Mouse (Mus musculus): ENCODE data around the gene Gm10277. TPM values are rescaled to one million over a fixed set of nuclear protein-coding genes. Genes with fewer than 3 reads are reported as not detected.
"Not testable (repeated sequence)": the region's sequence is repeated elsewhere in the genome, so short reads cannot be mapped to it uniquely, and the experiment has no call there.

Gm10277 gene
- total and polyA plus RNA-seq, 3 experiments = not detected

- peak; percentile 46 for DNase-seq
Measured at GRCm38 (mm10) chr11:77771879-77772713, 15.5 kb downstream of the Gm10277 start.

GRCm38 (mm10) chr11:77770346-77770745, 17.2 kb downstream of the Gm10277 start:
- no peak for DNase-seq

- DNase-seq = no peak
Measured at GRCm38 (mm10) chr11:77769496-77769895, 18.1 kb downstream of the Gm10277 start.

- DNase-seq = peak; percentile 77
Measured at GRCm38 (mm10) chr11:77766351-77767001, 21.1 kb downstream of the Gm10277 start.

GRCm38 (mm10) chr11:77765459-77765777, 22.1 kb downstream of the Gm10277 start:
- DNase-seq = no peak

GRCm38 (mm10) chr11:77764694-77765458, 22.7 kb downstream of the Gm10277 start:
- DNase-seq = peak; percentile 56

GRCm38 (mm10) chr11:77763673-77764340, 23.7 kb downstream of the Gm10277 start:
- peak; percentile 69 for DNase-seq

GRCm38 (mm10) chr11:77762783-77763672, 24.5 kb downstream of the Gm10277 start, which contains the start of gene Myo18a:
Gene Myo18a (plus strand): TSS chr11:77763246.
- DNase-seq = peak; percentile 93

GRCm38 (mm10) chr11:77760031-77760430, 27.5 kb downstream of the Gm10277 start:
- DNase-seq = no peak

- DNase-seq = no peak
Measured at GRCm38 (mm10) chr11:77753469-77753868, 34.1 kb downstream of the Gm10277 start.

GRCm38 (mm10) chr11:77752525-77752924, 35.0 kb downstream of the Gm10277 start:
- DNase-seq = peak; percentile 42

- no peak for DNase-seq
Measured at GRCm38 (mm10) chr11:77748996-77749395, 38.6 kb downstream of the Gm10277 start.

- DNase-seq = not testable (repeated sequence)
Measured at GRCm38 (mm10) chr11:77747103-77747502, 40.4 kb downstream of the Gm10277 start.

- no peak for DNase-seq
Measured at GRCm38 (mm10) chr11:77746652-77747051, 40.9 kb downstream of the Gm10277 start.

GRCm38 (mm10) chr11:77743966-77744365, 43.6 kb downstream of the Gm10277 start:
- peak; percentile 54 for DNase-seq

- no peak for DNase-seq
Measured at GRCm38 (mm10) chr11:77738555-77738954, 49.0 kb downstream of the Gm10277 start.

GRCm38 (mm10) chr11:77737289-77737688, 50.3 kb downstream of the Gm10277 start:
- peak; percentile 86 for DNase-seq
